In the genomic region with DNA sequence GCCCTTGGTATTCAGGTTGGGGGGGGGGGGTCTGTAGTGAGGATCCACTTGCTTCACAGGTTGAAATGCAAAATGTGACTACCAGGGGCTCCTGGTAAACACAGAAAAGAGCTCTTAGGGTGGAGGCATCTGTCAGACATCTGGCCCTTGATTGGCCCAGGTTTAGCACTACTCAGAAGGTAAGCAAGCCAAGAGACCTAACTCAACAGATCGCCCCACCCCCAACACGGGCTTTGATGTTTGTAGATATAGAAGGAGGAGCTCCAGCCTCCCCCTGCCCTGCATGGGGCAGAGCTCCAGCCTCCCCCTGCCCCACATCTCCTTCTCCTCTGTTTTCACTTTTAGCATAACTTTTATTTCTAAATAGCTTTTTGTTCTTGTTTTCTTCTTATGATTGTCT, we compare ENCODE assay signal across 21 mouse cellular contexts. TPM values are rescaled to one million over a fixed set of nuclear protein-coding genes. Genes with fewer than 3 reads are reported as not detected.
DNase-seq lines count a peak whose midpoint lies in the region; TF ChIP-seq lines count a peak whose summit lies in the region.
"Had no signal": no experiment of that assay in that cellular context is flagged by ENCODE, and none has a peak within 500 bp of the region (broad histone marks: within the 10 kb centered on the region; RNA-seq: fewer than 3 reads in every experiment).

No protein-coding gene starts in this region.

- no peaks in the 10 kb centered on the region; the same call in 1 of the 2 replicates for H3K4me1 ChIP-seq in heart, adult 2 months (ENCODE audit: control insufficient read depth, insufficient read depth, low read length)
- peaks cover 19% of the 10 kb centered on the region for H3K4me1 ChIP-seq in thymus, adult 2 months (replicated peaks; ENCODE audit: control insufficient read depth, insufficient read depth, low read length)
- H3K4me1 ChIP-seq: forebrain, embryonic 10.5 days; hindbrain, embryonic 15.5 days had no signal

- WGBS in heart, adult 2 months = 57% methylated on average over 2 of the region's 2 CpGs
- WGBS in thymus, adult 2 months = 49% methylated on average over 2 of the region's 2 CpGs

- peak; percentile 13 for DNase-seq in heart, adult 11 months
- no peak for DNase-seq in heart, adult 2 months
- DNase-seq in thymus, adult 2 months = peak; percentile 20
- DNase-seq in thymus, adult 18-20 months = no peak
- peak; percentile 35 for DNase-seq in thymus, postnatal 25 days
- DNase-seq in adrenal gland, adult 18-20 months (ENCODE audit: low spot score in 2 of 2) = no peak
- DNase-seq in cerebellum, adult 11-12 months = no peak
- DNase-seq: adrenal gland, postnatal 36 days; cerebellum, adult 8-10 months; cerebellum, postnatal 14 days; embryo, embryonic 11 days; gastrocnemius, adult 2 months; gastrocnemius, postnatal 25 days; heart, adult 18-20 months; heart, postnatal 36 days had no signal

- no peak for TF ChIP-seq CTCF in heart, adult 2 months (IDR thresholded peaks at IDR 0.05)
- no peak for TF ChIP-seq CTCF in thymus, adult 2 months (IDR thresholded peaks at IDR 0.05; ENCODE audit: borderline replicate concordance, control insufficient read depth, extremely low read depth, insufficient read depth, low read length, poor library complexity)

- TF ChIP-seq POLR2A in heart, adult 2 months (IDR thresholded peaks at IDR 0.05; ENCODE audit: insufficient read depth, low read depth, low read length) = no peak
- TF ChIP-seq POLR2A in thymus, adult 2 months (IDR thresholded peaks at IDR 0.05; ENCODE audit: control insufficient read depth, extremely low read depth, insufficient read depth, low read length, poor library complexity) = no peak

- TF ChIP-seq EP300 in heart, adult 2 months (IDR thresholded peaks at IDR 0.05; ENCODE audit: insufficient read depth, low read depth, low read length) = no peak

- no peaks in the 10 kb centered on the region for H3K79me2 ChIP-seq in heart, adult 2 months (replicated peaks; ENCODE audit: control insufficient read depth, insufficient read depth, low read length)

- no peak overlapping the region for H3K27ac ChIP-seq in heart, adult 2 months
- H3K27ac ChIP-seq in thymus, adult 2 months (ENCODE audit: control insufficient read depth, insufficient read depth, low read length) = no peak overlapping the region
- H3K27ac ChIP-seq: embryonic facial prominence, embryonic 15.5 days; forebrain, embryonic 10.5 days; gastrocnemius, adult 2 months; heart, embryonic 13.5 days; hindbrain, embryonic 15.5 days had no signal

- no peaks in the 10 kb centered on the region for H3K36me3 ChIP-seq in heart, adult 2 months (ENCODE audit: control insufficient read depth, insufficient read depth, low read length)
- H3K36me3 ChIP-seq in thymus, adult 2 months (ENCODE audit: control insufficient read depth, insufficient read depth, low read length) = no peaks in the 10 kb centered on the region
- H3K36me3 ChIP-seq: embryonic facial prominence, embryonic 15.5 days; forebrain, embryonic 10.5 days; G1E; heart, embryonic 13.5 days; hindbrain, embryonic 15.5 days had no signal

- no peak overlapping the region for H3K9ac ChIP-seq in heart, adult 2 months (ENCODE audit: low read depth, low read length)
- H3K9ac ChIP-seq: embryonic facial prominence, embryonic 15.5 days; heart, embryonic 13.5 days; hindbrain, embryonic 15.5 days had no signal

- intact Hi-C loops in heart, adult 2 months (cut with DNase I) = no loop called here

- H3K4me3 ChIP-seq in heart, adult 2 months = no peak overlapping the region
- no peak overlapping the region for H3K4me3 ChIP-seq in thymus, adult 2 months (ENCODE audit: control insufficient read depth, insufficient read depth, low read length)
- H3K4me3 ChIP-seq: embryonic facial prominence, embryonic 15.5 days; erythroblast, embryonic 14.5 days; forebrain, embryonic 10.5 days; gastrocnemius, adult 2 months; heart, embryonic 13.5 days; hindbrain, embryonic 15.5 days had no signal

- no peaks in the 10 kb centered on the region for H3K27me3 ChIP-seq in heart, adult 2 months (ENCODE audit: control insufficient read depth, insufficient read depth, low read length)
- H3K27me3 ChIP-seq in thymus, adult 2 months (ENCODE audit: control insufficient read depth, insufficient read depth, low read length) = no peaks in the 10 kb centered on the region
- H3K27me3 ChIP-seq: embryonic facial prominence, embryonic 15.5 days; heart, embryonic 13.5 days; hindbrain, embryonic 15.5 days had no signal

RNA-seq across cellular contexts. Expression of a gene that starts 32.8 kb away (rescaled TPM):
- not detected for total RNA-seq in heart, adult 2 months (2021)
- 0.33 TPM in 1 of 2 replicates, not detected in the other for polyA plus RNA-seq in heart, adult 2 months (2012; rRNA removed)
- polyA plus RNA-seq in thymus, adult 2 months (2012; rRNA removed) = 115 and 120 TPM in 2 replicates
- under 1 TPM in 1 of 2 experiments, not detected in 1; 0.22 TPM for total RNA-seq in adrenal gland, adult 18-20 months (2021)
- total RNA-seq: adrenal gland, postnatal 36 days; gastrocnemius, adult 2 months; gastrocnemius, postnatal 25 days; heart, postnatal 36 days had no signal

RNA-seq across cellular contexts. Expression of a gene that starts 56.9 kb away (rescaled TPM):
- 100 to 1,000 TPM; 104 to 116 TPM for total RNA-seq in heart, adult 2 months (2021)
- 64.4 and 119 TPM in 2 replicates for polyA plus RNA-seq in heart, adult 2 months (2012; rRNA removed)
- polyA plus RNA-seq in thymus, adult 2 months (2012; rRNA removed) = 113 and 160 TPM in 2 replicates
- 100 to 1,000 TPM; 223 to 330 TPM for total RNA-seq in adrenal gland, adult 18-20 months (2021)

Comparison
In these comparisons a context has a peak if more than half of its experiments do, and no peak if none do; other contexts are left out.
1. DNase-seq: peak in heart, adult 11 months (single experiment), thymus, adult 2 months (single experiment) and thymus, postnatal 25 days (single experiment); none in heart, adult 2 months (0 of 2), thymus, adult 18-20 months (0 of 2), adrenal gland, adult 18-20 months (0 of 2) and cerebellum, adult 11-12 months (single experiment).